Mouse (Mus musculus) left cerebral cortex, postnatal 4 days (tissue): ENCODE results near the gene Atxn7l3b. TPM values are rescaled to one million over a fixed set of nuclear protein-coding genes. Genes with fewer than 3 reads are reported as not detected.

Source experiments
- DNase-seq: peaks from one replicate; pipeline ENCODE4 v3.0.0-alpha.2; 2022
- intact Hi-C: fragments of 180-260 bp; cut with DNase I; formaldehyde crosslinking; loops from one replicate; pipeline ENCODE4 v1.15.1; 2025
- total RNA-seq, 2 experiments: library from RNA; stranded (reverse); gene quantifications; 2 replicates each; pipeline ENCODE4 v1.2.3; 2021

Atxn7l3b gene
- total RNA-seq, 2 experiments from 2014 or later = 277 TPM

DNA sequence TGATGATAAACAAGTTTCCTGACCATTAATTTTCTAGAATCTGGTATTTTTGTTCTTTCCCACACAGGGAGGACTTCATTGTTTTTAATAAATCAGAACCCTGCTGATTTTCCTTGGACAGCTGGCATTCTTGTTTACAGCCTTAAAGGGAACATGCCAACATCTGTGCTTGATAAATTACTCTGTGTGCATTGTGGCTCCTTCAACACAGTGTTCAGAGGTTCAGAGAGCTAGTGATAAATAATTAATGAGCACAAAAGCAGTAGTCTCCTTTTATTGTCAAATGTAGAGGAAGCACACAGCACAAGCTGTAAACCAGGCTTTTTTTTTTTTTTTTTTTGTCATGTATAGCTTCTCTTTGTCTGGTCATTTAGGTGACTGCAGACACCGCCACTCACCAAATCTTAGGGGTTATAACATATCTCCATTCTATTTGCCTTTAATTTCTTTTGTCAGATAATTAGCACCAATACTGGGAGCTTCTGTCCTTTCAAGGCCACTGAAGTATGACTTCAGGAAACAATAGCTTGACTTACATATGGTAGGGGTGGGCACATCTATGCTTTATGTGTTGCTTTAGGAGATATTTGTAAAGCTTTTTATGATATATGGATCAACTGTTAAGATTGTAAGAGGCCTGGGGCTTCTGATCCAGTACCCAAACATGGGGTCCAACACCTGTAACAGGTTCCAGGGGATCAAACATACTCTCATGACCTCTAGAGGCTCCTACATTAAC lies 52.0 kb downstream of the Atxn7l3b start:
- intact Hi-C loops = no loop called here
- DNase-seq = no peak
